Mouse (Mus musculus) forebrain, postnatal 0 days (tissue): ENCODE data around the gene Cactin. TPM values are rescaled to one million over a fixed set of nuclear protein-coding genes. Genes with fewer than 3 reads are reported as not detected.
A peak's percentile ranks its signal among the peaks of the same experiment; 100 is the strongest.

ENCODE experiments used
- ATAC-seq: fragments of 200-750 bp; cut with Nextera tagmentation; 2 replicates; pipeline ENCODE4 v1.8.0; 2017; ENCODE audit warnings: mild to moderate bottlenecking, moderate library complexity
- DNase-seq: peaks from one replicate; pipeline ENCODE4 v3.0.0-alpha.2; 2015
- H3K27ac ChIP-seq: fragments of 300-500 bp; sonication (generic); 2 replicates; pipeline ENCODE4 v1.5.1; 2014; ENCODE audit warnings: low read depth, mild to moderate bottlenecking, antibody characterized with exemption, low read length, moderate library complexity, mixed read lengths
- H3K27me3 ChIP-seq: fragments of 300-500 bp; sonication (generic); 2 replicates; pipeline ENCODE4 v1.6.1; 2014; ENCODE audit warnings: mild to moderate bottlenecking, low read length, mixed read lengths; ENCODE audit not compliant: insufficient read depth
- H3K36me3 ChIP-seq: fragments of 300-500 bp; sonication (generic); 2 replicates; pipeline ENCODE4 v1.6.1; 2014; ENCODE audit warnings: mild to moderate bottlenecking, moderate library complexity; ENCODE audit not compliant: insufficient read depth
- H3K4me1 ChIP-seq: fragments of 300-500 bp; sonication (generic); 2 replicates; pipeline ENCODE4 v1.6.1; 2014; ENCODE audit warnings: antibody characterized with exemption; ENCODE audit not compliant: insufficient read depth
- H3K4me2 ChIP-seq: fragments of 300-500 bp; sonication (generic); 2 replicates; pipeline ENCODE4 v1.6.1; 2014; ENCODE audit warnings: low read depth, mild to moderate bottlenecking, moderate library complexity
- H3K4me3 ChIP-seq: fragments of 300-500 bp; sonication (generic); 2 replicates; pipeline ENCODE4 v1.5.1; 2014; ENCODE audit warnings: low read depth, low read length, mixed read lengths
- H3K9ac ChIP-seq: fragments of 300-500 bp; sonication (generic); 2 replicates; pipeline ENCODE4 v1.6.1; 2014; ENCODE audit warnings: mild to moderate bottlenecking
- H3K9me3 ChIP-seq: fragments of 300-500 bp; sonication (generic); 2 replicates; pipeline ENCODE4 v1.6.1; 2016; ENCODE audit warnings: low read length
- CTCF ChIP-seq: sonication (generic); IDR thresholded peaks from 2 replicates; pipeline ENCODE4 v1.5.1; 2016; ENCODE audit warnings: antibody characterized with exemption, control low read depth, low read depth
- WGBS: fragments of 180-500 bp; shearing (Covaris S2); extraction: QIAGEN DNeasy Blood & Tissue Kit; methylation state at CpG from one replicate; pipeline ENCODE4 v1.1.7; 2014; 5-methylcytosine and 5-hydroxymethylcytosine counted together
- polyA plus RNA-seq: library from polyadenylated mRNA; unstranded; fragments of >200 nt; fragmentation: Nextera tagmentation; extraction: Ambion mirVana; gene quantifications from 2 replicates; pipeline ENCODE4 v1.2.1, GENCODE M21; 2015
- total RNA-seq: library from RNA; depleted of rRNA; stranded (reverse); fragments of >200 nt; gene quantifications from 2 replicates; pipeline ENCODE4 v1.2.3, GENCODE M21; 2014; rRNA removed

Gene Cactin
- total RNA-seq (24.2 and 43.4 TPM in 2 replicates), polyA plus RNA-seq (19.9 and 24.2 TPM in 2 replicates)

DNA sequence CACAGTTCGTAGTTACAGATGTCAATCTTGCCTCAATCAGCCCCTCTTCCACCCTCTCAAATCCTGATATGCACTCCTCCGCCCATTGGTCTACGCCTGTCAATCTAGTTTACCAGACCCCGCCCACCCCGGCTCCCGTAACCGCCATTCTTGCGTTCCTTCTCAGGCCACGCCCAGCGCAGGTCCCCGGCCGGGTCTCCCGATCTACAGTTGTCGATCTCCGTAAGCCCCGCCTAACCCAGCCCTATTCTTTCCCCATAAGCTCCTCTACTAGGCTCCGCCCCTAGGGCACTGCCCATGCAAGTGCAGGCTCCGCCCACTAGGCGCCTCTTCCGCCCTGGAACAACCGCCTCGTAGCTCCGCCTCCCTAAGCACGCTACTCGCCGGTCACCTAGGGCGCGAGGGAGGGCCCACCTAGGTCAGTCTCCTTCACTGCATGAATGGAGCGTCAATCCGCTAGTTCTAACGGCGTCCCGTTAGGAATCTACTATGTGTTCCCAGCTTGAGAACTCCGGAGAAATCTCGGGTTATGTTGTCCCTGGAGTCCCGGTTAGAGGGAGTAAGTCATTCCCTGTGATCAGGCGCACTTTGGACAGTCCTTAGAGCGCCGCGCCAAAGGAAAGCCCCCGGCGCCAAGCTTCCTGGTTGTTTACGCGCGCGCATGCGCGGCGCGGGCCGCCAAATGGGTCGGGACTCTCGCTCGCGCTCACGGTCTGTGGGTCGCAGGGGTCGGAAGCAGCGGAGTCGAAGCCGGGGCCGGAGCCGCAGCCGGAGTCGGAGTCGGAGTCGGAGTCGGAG lies at the start of gene Cactin:
Gene Cactin (plus strand): TSS at position 554 of the 798 bp plus-strand sequence.
- H3K4me1 ChIP-seq = 0 out of 2 replicates have a peak, but pooled peaks cover 5% of the 10 kb centered on the region
- H3K4me3 ChIP-seq = peak within 1 kb of the TSS; percentile 82
- WGBS = under 1% methylated on average over 64 of the region's 68 CpGs
- peaks cover 66% of the 10 kb centered on the region for H3K36me3 ChIP-seq
- peak; percentile 100 for DNase-seq
- H3K4me2 ChIP-seq = peak within 1 kb of the TSS; percentile 88
- H3K27me3 ChIP-seq = no peaks in the 10 kb centered on the region
- TF ChIP-seq CTCF = peak; percentile 63
- H3K9ac ChIP-seq = peak within 1 kb of the TSS; percentile 79
- peak within 1 kb of the TSS; percentile 96 for H3K27ac ChIP-seq
- peak; percentile 94 for ATAC-seq
- no peaks in the 10 kb centered on the region for H3K9me3 ChIP-seq

DNA sequence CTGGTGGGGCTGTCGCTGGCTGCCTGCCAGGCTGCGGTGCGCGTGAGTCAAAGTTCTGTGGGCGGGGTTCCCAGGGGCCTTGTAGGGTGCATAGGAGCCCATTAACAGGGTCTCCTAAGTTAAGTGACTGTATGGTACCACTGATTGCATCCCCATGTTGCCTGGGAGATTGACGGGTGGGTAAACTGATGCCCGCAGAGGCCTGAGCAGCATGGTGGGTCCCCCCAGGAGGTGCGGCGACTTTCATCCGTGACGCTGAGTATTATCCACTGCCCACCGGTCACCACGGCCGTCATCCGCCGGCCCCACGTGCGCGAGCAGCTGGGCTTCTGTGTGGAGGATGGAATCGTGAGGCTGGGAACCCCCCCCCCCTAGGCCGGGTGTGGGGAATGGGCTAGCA lies 48.5 kb upstream of the Cactin start:
- ATAC-seq = no peak
- H3K4me1 ChIP-seq = 0 out of 2 replicates have a peak, but pooled peaks cover 4% of the 10 kb centered on the region
- 92% methylated on average over 20 of the region's 21 CpGs for WGBS
- no peak for DNase-seq
- H3K9ac ChIP-seq = no peak overlapping the region
- H3K4me2 ChIP-seq = no peak overlapping the region
- no peak for TF ChIP-seq CTCF
- H3K36me3 ChIP-seq = peaks cover 32% of the 10 kb centered on the region
- H3K4me3 ChIP-seq = no peak overlapping the region
- H3K27me3 ChIP-seq = no peaks in the 10 kb centered on the region
- H3K27ac ChIP-seq = no peak overlapping the region
- no peaks in the 10 kb centered on the region for H3K9me3 ChIP-seq

DNA sequence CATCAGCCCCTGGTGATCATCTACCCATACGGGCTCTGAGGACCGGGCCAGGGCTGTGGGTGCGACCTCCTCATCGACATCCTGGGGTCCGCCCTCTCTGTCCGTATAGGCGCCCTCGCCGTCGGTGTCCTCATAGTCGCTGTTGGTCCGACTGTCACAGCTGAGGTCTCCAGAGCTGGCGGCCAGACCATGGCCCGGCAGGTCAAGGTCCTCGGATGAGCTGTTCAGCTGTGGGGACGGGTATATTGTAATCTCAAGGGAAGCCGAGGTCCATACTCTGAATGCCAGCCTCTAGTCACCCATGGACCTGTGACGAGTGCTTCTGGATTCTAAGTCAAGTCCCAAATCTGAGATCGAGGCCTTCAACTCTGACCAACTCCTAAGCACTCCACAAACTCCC lies 47.1 kb upstream of the Cactin start:
- no peak for ATAC-seq
- 95% methylated on average over 19 of the region's 19 CpGs for WGBS

DNA sequence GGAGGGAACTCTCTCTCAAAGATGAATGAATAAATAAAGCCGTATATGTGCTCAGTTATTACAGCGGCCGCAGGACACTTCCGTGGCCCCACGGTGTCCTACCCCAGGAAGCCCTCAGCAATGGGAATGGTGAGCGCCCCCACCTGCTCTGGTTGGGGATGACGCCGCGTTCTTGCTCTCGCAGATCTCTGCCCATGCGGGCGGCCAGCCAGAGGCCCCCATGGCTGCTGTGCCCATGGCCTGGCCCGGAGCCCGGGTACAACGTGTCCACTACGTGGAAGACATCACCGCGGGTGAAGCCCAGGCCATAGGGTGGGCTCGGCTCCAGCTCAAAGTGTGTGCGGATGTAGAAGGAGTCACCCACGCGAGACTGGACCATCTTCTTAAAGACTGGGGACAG lies 43.2 kb upstream of the Cactin start:
- DNase-seq (no peak), ATAC-seq (no peak)
- H3K4me2 ChIP-seq = no peak overlapping the region
- no peaks in the 10 kb centered on the region for H3K4me1 ChIP-seq
- H3K4me3 ChIP-seq = no peak overlapping the region
- no peak overlapping the region for H3K27ac ChIP-seq
- no peaks in the 10 kb centered on the region for H3K9me3 ChIP-seq
- WGBS = 85% methylated on average over 22 of the region's 22 CpGs
- no peaks in the 10 kb centered on the region for H3K27me3 ChIP-seq
- no peak for TF ChIP-seq CTCF
- peaks cover 12% of the 10 kb centered on the region for H3K36me3 ChIP-seq
- H3K9ac ChIP-seq = no peak overlapping the region

More for the DNA sequence above, 47.1 kb upstream of the Cactin start:
- H3K4me1 ChIP-seq = 0 out of 2 replicates have a peak, but pooled peaks cover under 1% of the 10 kb centered on the region
- no peak overlapping the region for H3K4me3 ChIP-seq
- no peaks in the 10 kb centered on the region for H3K9me3 ChIP-seq
- H3K36me3 ChIP-seq = peaks cover 32% of the 10 kb centered on the region
- no peak for DNase-seq
- TF ChIP-seq CTCF = no peak
- H3K9ac ChIP-seq = no peak overlapping the region
- no peak overlapping the region for H3K4me2 ChIP-seq
- H3K27me3 ChIP-seq = no peaks in the 10 kb centered on the region
- no peak overlapping the region for H3K27ac ChIP-seq

DNA sequence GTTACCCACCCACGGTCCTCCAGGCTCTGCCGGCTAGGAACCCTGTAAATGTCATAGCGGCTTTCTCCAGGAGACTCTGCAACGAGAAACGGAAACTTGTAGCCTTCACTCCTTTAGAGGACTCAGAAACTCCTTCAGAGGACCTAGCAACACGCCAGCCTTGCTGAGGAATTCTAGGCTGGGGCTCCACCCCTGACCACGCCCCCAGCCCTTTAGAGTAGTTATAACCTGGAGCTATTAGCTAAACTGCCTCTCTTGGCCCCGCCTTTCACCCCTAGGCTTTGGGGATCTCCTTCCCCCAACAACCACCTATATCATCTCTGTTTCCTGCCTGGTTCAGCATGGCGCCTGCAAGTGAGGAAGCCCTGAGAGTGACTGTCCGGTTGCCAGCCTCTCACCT lies 41.4 kb upstream of the Cactin start:
- no peaks in the 10 kb centered on the region for H3K4me1 ChIP-seq
- H3K4me3 ChIP-seq = no peak overlapping the region
- TF ChIP-seq CTCF = no peak
- H3K9ac ChIP-seq = no peak overlapping the region
- DNase-seq (no peak), ATAC-seq (no peak)
- WGBS = 52% methylated on average over 10 of the region's 10 CpGs
- H3K27me3 ChIP-seq = no peaks in the 10 kb centered on the region
- H3K36me3 ChIP-seq = no peaks in the 10 kb centered on the region
- no peak overlapping the region for H3K4me2 ChIP-seq
- H3K9me3 ChIP-seq = no peaks in the 10 kb centered on the region
- no peak overlapping the region for H3K27ac ChIP-seq

DNA sequence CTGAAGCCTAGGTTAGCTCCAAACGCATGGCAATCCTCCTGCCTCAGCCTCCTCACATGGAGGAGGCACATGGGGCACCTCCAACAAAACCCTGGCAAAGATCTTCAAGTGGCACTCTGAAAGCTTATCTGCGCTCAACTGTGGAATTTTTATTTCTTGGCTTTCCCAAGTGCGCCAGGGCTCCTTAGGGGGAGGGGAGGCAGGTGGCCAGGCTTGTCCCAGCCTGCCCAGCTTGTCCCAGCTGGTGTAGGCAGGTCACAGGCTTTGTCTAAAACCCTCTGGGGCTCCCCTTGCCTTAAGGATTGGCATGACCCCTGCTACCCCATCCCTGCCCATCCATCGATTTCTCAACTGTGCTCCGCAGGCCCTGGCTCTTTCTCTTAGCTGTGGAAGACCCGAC lies 36.7 kb upstream of the Cactin start:
- no peak for TF ChIP-seq CTCF
- Histone ChIP-seq H3K9me3 (no peaks in the 10 kb centered on the region), H3K4me1 (no peaks in the 10 kb centered on the region), H3K4me2 (no peak overlapping the region), H3K36me3 (no peaks in the 10 kb centered on the region), H3K27me3 (no peaks in the 10 kb centered on the region), H3K9ac (no peak overlapping the region), H3K4me3 (no peak overlapping the region), H3K27ac (no peak overlapping the region)
- DNase-seq (no peak), ATAC-seq (no peak)
- WGBS = 67% methylated on average over 6 of the region's 6 CpGs

DNA sequence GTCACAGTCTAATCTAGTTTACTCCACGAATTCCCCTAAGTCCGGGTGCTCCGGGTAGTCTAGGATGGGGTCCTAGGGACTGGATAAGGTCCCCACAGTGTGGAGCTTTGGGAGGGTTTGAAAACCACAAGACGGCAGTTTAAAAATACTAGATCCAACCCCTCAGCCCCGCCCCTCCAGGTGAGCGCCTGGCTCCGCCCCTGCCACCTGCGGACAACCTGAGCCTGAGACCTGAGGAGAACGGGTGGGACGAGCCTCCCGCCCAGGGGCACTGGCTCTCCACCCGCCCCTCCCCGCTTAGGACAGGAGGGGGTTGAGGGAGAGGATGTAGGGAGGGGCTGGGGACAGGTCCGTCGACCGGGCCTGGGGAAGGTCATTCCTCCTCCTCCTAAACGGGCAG lies 36.2 kb upstream of the Cactin start:
- no peak for DNase-seq
- Histone ChIP-seq H3K9ac (no peak overlapping the region), H3K27ac (no peak overlapping the region), H3K36me3 (no peaks in the 10 kb centered on the region), H3K4me3 (peak overlapping the region; percentile 52), H3K27me3 (no peaks in the 10 kb centered on the region), H3K9me3 (no peaks in the 10 kb centered on the region), H3K4me2 (peak overlapping the region; percentile 82), H3K4me1 (no peaks in the 10 kb centered on the region)
- WGBS = 16% methylated on average over 17 of the region's 17 CpGs
- no peak for ATAC-seq
- no peak for TF ChIP-seq CTCF
